In genomic region chr8:94300809-94301208, GRCm38 (mm10) we compare ENCODE assay signal across 17 mouse cellular contexts. TPM values are rescaled to one million over a fixed set of nuclear protein-coding genes. Genes with fewer than 3 reads are reported as not detected.
"Had no signal": no experiment of that assay in that cellular context is flagged by ENCODE, and none has a peak within 500 bp of the region (broad histone marks: within the 10 kb centered on the region; RNA-seq: fewer than 3 reads in every experiment).

No protein-coding gene starts in this region.

- H3K4me3 ChIP-seq: left cerebral cortex, adult 2 months; limb, embryonic 10.5 days; liver, embryonic 12.5 days; megakaryocyte, embryonic 14.5 days; midbrain, embryonic 15.5 days; neural tube, embryonic 12.5 days; stomach, embryonic 15.5 days had no signal

- H3K27me3 ChIP-seq: liver, embryonic 12.5 days; megakaryocyte, embryonic 14.5 days; midbrain, embryonic 15.5 days; neural tube, embryonic 12.5 days; stomach, embryonic 15.5 days had no signal

- H3K4me2 ChIP-seq: liver, embryonic 12.5 days; midbrain, embryonic 11.5 days; midbrain, embryonic 15.5 days; neural tube, embryonic 12.5 days; stomach, embryonic 15.5 days had no signal

- H3K4me1 ChIP-seq: limb, embryonic 10.5 days; neural tube, embryonic 12.5 days; stomach, embryonic 15.5 days had no signal

- DNase-seq: kidney, adult 8-10 months; retina, postnatal 1 day; right cerebral cortex, postnatal 4 days; spleen, adult 18-20 months; thymus, adult 2 months; thymus, postnatal 25 days had no signal

- H3K9ac ChIP-seq: liver, embryonic 12.5 days; midbrain, embryonic 15.5 days; neural tube, embryonic 12.5 days; stomach, embryonic 15.5 days had no signal

- H3K27ac ChIP-seq: left cerebral cortex, adult 2 months; limb, embryonic 10.5 days; liver, embryonic 12.5 days; macrophage; midbrain, embryonic 15.5 days; neural tube, embryonic 12.5 days had no signal

- H3K9me3 ChIP-seq: limb, embryonic 10.5 days; liver, embryonic 12.5 days; megakaryocyte, embryonic 14.5 days; midbrain, embryonic 15.5 days; neural tube, embryonic 12.5 days; stomach, embryonic 15.5 days had no signal

- ATAC-seq: intestine, embryonic 16.5 days; liver, embryonic 12.5 days; midbrain, embryonic 15.5 days had no signal

RNA-seq across cellular contexts. Expression of gene Slc12a3, which starts 28.2 kb away (rescaled TPM):
- total RNA-seq: monocyte, adult 5-6 weeks had no signal
- polyA plus RNA-seq: limb, embryonic 10.5 days; liver, embryonic 12.5 days; macrophage; midbrain, embryonic 11.5 days had no signal
